Mouse (Mus musculus): ENCODE data around the gene Tmem91.

Tmem91 gene

DNA sequence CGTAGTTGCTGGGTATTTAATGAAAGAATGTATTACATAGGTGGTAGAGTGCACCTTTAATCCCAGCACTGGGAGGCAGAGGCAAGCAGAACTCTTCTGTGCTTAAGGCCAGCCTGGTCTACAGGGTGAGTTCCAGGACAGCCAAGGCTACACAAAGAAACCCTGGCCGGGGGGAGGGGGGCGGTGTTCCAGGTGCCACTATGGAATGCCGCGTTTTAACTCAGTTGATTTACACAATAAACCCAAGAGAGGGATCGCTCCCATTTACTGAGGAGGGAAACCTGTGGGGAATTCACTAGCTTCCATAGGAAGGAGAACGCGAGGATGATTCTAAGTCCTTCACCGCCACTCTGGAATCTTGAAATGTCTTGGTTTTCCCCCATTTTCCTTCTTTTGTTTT is 5.3 kb downstream of the Tmem91 start:
- DNase-seq = no peak

DNA sequence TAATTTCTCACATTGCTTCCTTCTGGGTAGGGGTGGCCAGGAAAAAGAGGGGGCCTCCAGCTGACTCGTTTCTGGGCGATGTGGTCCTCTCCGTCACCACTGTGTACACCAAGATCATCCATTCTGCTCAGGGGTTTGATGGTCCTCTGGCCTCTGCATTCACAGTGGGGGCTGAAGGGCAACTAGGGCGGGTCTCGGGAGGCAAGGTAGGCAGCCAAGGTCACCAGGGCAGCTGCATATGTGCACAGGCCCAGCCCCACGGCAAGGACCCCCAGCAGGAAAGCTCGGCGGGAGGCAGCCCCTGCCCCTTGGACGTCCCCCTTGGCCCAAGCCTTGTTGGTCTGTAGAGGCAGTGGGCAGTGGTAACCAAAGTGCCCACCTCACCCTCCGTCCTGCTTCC is 5.8 kb downstream of the Tmem91 start:
- DNase-seq = no peak

DNA sequence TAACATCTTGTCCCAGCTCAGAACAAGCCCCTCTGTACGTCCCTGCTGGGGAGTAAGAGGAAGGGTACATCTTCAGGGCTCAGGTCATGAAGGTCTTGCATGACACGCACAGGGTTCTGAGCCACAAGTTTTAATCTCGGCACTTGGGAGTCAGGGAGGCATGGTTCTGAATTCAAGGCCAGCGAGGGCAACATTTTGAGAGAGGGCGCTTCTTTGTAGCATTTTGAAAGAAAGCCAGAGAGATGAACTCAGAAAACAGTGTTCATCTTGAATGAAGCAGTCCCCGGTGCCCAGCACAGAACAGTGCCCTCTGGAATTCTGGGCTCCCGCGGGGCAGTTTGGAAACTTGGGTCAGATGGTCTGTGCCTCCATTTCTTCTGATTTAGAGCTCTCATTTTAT is 8.6 kb downstream of the Tmem91 start:
- DNase-seq = no peak

DNA sequence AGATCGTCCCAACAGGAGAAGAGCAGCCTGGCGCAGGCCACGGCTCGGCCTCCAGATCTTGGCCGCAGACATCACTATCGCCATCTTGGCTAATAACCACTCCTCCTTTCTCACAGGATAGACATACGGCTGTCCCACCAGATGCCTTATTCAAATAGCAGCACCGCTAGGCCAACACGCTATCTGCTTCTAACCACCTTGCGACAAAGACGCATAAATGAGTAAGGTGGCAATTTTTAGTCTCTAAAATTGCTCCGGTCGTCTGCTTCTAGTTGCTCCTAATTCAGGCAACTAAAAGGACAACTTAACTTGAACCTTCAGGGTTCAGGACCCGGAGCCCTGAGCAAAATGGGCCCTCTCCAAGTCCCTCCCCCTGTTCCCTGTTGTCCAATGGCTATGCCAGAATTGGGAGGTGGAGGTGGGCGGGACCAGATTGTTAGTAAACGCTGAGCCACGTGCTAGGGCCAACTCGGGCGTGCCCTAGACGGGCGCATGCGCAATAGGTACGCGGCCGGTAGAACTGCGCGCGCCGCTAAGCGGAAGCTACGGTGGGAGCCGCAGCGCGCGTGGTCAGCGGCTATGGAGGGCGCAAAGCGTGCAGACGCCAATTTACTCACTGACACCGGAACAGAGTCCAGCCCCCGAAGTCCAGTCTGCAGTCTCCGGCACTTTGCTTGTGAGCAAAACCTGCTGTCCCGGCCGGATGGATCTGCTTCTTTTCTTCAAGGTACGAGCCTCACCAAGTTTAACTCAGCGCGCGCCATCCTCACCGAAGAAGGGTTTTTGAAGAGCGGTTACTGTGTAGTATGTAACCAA is 16.1 kb downstream of the Tmem91 start, which contains the start of the genes Bckdha and Exosc5:
TSS of gene Bckdha (minus strand) at position 325 of the 816 bp plus-strand sequence.
TSS of gene Exosc5 (plus strand) at position 508 of the 816 bp plus-strand sequence.
- DNase-seq = peak; percentile 100

DNA sequence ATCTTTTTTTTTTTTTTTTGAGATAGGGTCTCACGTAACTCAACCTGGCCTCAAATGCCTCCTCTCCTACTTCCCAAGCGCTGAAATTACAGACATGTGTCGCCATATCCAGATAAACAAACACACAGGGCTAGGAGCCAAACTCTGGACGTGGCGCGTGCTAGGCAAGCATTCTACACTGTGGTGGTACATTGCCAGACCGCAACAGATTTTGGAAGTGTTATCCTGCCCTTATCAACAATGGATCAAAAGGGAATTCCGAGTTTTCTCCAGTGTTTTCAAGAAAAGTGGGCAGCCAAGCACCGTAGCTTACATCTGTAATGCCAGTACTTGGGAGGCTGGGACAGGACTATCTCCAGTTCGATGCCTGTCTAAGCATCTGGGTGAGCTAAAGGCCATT is 17.2 kb downstream of the Tmem91 start:
- no peak for DNase-seq

DNA sequence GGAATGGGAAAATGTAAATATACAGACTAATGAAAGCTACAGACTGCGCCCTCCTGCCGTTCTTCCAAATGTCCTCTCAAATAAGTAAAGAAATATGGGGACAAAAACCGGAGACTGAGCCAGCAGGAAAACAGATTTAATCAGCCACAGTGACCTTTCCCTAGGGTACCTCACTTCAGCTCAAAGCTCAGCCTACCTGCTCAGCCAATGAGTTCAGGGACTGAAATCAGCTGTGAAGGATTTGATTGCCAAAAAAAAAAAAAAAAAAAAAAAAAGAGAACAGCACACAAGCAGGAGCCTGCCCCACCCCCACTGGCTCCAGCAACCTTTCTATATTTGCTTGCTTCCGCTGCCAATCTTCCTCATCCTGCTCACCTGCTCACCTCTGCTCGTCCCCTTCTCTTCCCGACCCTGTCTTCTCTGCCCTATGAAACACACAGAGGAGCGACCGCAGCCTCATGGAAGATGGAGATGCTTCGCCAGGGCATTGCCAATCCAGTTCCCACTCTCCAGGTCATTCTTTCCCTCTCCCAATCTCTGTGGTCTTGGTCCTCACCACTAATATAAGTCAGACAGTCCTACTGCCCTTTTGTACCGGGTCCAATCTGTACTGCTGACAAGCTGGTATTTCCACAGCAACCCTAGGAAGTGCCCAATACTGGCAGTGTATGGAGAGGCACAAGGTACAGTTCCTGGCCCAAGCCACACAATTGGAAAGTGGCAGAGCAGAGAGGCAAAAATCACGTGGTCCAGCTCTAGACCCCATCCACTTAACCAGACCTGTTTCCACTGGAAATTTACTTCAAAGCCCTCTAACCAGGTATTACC is 19.2 kb downstream of the Tmem91 start:
- DNase-seq = peak; percentile 43

DNA sequence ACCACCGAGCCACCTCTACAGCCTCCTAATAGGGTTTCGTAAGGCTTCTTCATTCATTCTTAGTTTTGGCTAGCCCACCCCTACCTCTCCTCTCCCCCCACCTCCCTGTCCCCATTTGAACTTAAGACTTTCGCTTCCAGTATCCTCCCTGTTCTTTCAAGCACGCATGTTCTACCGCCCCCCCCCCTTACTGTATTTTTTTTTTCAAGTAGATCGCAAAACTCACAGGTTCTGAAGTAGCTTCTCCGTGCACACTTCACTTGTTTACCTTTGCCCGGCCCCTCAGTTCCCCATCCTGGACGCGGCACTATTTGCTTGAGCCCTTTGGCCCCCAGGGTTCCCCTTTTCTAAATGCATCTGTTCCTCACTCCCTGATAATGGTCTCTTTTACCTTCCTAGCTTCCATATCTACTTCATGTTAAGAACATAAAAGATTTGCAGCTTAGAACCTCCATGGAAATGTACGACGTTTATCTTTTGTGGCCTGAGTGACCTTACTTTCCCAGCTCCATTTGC is 22.7 kb downstream of the Tmem91 start:
- DNase-seq = no peak

DNA sequence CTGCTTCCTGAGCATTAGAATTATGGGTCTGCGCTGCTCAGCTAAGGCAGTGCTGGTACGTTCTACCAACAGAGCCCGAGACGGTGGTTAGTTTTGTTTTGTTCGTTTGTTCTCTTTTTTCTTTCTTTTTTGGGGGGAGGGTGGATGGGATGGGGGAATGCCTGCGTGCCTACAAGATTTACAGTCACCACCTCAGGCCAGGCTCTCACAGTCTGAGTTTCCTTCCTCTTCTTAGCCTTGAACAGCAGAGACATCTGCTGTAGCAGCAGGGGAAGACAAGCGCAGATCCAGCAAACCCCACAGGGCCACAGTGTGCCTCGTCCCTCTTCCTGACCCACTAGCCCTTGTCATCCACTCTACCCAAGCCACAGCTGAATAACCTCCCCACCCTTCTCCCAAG is 23.7 kb downstream of the Tmem91 start:
- no peak for DNase-seq

DNA sequence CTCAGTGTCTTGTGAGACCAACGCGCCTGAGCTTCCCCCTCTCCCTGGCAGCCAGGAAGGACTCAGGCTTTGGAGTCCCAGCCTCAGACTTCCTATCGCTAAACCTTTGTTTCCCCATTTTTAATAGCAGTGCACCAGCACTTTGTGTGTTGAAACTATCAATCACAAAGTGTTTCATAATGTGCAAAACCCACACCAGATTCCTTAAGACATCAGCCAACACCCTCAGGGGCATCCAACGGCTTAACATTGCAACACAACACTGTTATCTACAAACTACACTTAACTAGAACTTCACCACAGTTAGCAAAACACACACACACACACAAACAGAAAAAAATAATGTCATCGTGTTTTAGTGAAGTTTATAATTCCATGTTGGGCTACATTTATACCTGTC is 25.1 kb downstream of the Tmem91 start:
- no peak for DNase-seq

DNA sequence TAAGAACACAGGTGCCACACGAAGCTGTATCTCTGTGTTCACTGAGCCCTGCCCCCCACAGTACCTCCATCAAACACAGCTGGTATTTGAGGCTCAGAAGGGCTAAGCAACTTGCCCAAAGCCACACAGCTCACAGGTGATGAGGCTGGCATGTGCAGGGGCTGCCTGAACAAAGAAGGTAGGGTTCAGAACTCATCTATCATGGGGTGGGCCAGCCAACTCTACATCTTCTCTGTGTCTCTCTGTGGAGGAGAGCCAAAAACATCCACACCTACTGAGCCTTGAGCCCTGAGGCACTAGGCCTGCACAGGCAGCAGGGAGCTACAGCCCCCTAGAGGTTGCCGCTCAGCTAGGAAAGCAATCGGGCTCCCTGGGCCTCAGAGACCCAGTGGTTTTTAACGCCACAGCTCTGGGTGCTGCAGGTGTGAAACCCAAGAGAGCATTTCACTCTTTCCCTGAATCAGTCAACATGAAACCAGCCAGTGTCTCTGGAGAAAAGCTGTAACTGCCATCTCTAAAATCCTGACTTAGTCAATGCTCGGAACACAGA is 27.3 kb downstream of the Tmem91 start:
- no peak for DNase-seq

DNA sequence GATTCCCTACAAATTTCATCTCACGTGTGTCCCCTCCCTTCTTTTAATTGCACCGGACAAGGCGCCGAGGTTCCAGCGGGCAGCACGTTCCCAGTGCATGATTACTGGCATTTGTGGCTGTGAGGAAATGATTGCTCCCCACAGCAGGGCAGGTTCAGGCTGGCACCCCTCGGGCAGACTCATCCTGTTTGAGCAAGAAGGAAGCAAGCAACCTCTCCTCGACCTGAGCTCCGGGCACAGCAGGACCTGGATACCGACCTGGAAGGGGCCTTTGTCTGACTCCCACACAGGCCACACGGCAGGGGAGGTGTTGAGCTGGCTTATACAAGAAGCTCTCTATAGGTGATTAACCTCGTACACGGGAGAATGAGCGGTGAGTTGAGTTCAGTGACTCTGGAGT is 29.9 kb downstream of the Tmem91 start:
- DNase-seq = no peak

DNA sequence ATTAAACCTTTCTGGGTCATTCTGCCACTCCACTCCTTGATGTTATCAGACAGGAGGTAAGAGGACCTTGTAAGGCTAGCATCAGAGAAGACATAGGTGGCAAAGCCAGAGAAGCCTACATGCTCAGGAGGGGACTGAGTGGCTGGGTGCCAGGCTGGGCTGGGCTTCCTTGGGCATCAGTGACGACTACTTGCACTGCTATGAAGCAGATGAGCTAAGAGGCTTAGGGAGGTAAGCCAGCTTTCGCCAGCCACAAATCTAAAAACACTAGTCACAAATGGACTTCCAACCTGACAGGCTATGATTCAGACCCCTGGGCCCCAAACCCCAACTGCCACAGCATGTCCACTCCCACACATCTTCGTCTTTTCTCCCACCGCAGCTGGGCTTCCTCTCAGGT is 30.3 kb downstream of the Tmem91 start:
- DNase-seq = no peak

DNA sequence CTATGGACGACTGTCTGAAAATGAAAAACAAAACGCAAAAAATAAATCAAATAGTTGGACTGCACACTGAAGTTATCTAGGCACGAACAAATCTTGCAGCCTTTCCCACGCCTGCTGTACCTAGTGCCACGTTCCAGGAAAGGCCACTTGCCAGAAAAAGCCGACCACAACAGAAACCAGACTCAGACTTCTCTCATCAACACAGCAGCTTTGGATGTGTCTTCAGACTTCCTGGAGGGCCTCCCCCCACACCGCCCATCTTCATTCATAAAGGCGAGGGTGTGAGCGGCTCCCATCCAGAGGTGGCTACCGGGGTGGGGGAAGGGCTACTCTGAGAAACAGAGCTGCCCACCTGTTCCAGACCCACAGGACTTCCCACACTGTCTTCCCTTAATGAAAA is 30.8 kb downstream of the Tmem91 start:
- DNase-seq = no peak

DNA sequence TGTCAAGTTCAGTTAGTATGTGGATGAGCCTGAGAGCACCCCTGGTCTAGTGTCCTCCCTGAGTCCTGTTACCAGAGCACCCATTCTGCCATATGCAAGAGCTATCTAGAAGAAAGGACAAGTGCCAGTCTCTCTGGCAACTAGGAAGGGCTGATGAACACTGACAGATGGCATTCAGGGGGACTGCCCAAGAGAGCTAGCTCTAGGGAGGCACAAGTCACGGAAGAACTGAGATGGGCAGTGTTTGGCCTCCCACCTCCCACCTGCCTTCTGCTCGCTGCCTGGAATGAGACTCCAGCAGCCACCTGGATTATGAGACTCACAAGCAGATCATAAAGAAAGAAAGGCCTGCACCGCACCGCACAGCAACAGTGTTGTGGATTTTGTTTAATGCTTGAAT is 35.2 kb downstream of the Tmem91 start:
- DNase-seq = peak; percentile 50

DNA sequence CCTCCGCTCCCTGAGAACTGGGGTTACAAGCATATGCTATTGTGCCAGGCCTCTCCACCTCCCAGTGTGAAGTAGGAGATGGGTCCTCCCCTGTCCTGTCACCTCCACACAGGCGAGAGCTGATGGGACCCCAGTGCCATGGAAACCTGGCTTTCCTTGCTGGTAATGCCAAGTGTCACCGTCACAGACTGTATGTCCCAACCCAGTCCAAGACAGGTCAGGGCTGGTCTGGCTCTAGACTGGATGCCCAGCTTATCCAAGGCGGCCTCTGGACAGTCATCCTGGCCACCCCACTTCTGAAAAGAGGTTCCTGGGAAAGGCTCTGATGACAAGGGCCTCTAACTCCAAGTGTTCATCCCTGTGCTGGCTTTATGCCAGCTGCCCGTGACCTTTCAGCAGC is 37.9 kb downstream of the Tmem91 start:
- DNase-seq = no peak

DNA sequence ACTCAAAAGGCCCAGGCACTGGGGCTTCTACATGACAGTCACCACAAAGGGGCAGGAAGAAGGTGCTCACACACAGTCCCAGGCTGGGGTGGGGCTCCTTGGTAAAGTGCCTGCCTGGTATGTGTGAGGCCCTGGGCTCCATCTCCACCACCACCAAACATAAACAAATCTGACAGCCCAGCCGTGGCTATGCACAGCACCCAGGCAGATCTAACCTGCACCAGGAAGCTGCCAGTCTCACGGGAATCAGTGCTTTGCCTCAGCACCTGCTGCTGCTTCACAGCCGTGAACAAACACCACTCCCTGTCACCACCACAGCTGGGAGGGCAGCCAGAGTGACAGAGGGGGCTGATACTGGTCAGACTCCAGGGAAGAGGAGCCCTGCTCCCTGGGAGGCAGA is 38.6 kb downstream of the Tmem91 start:
- DNase-seq = no peak

DNA sequence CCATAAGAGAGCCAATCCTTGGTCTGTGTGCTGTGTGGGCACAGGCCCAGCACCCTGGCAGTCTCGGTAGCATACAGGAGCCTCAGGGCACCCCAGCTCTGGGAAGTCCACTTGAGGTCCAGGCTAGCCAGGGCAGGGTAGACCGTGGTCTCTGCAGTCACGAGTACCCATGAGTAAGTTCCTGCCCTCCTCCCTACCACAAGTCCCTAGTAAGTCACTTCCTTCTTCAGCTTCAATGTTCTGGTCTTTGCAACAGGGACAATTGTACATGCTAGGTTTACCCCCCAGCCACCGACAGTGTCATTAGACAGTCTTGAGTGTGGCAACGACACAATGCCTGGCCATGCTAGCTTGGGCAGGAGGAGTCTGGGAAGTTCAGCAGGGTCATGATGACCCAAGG is 42.3 kb downstream of the Tmem91 start:
- no peak for DNase-seq

DNA sequence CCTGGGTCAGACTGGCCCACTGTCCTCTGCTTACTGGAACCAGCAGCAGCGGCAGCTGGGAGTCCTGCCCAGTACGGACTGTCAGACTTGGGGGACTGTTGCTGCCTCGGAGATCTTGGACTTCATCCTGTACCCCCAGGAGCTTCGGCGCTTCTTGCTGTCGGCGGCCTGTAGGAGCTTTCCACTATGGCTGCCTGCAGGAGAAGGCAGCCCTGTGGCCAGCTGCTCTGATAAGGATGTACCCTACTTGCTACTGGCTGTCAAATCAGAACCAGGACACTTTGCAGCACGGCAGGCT is 46.7 kb downstream of the Tmem91 start:
- DNase-seq = no peak

DNA sequence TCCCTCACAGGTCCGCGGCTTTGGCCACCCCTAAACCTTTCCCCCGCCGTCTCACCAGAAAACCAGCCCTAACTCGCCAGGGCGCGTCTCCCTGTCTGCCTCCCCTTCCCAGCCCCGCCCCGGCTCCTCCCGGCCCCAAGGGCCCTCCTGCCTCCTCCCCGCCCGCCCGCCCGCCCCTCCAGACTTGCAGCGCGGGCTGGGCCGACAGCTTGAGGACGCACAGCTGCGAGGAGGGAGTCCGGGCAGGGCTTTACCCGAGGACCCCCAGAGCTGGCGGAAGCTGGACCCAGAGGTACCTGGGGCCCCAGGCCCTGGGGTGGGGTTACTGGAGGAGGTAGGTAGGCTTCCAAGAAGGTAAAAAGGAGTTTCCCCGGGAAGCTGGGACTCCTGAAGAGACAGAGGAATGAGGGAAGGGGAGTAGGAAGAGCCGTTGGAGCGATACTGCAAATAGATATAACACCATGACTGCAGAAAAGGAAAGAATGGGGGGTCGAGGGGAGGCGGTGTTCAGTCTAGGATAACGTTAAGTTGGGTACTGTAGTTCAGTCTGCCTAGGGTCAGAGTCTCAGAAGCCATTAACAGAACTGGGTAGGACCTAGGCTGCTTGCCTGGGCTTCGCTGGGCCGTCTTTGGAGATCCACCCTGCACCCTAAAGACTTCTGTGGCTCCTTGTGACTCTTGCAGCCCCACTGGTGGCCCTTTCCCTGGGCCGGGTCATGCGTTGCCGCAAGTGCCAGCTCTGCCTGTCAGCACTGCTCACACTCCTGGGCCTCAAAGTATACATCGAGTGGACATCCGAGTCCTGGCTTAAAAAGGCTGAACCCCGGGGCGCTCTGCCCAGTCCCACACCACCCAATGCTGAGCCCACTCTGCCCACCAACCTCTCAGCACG is 47.3 kb downstream of the Tmem91 start:
- peak; percentile 27 for DNase-seq

DNA sequence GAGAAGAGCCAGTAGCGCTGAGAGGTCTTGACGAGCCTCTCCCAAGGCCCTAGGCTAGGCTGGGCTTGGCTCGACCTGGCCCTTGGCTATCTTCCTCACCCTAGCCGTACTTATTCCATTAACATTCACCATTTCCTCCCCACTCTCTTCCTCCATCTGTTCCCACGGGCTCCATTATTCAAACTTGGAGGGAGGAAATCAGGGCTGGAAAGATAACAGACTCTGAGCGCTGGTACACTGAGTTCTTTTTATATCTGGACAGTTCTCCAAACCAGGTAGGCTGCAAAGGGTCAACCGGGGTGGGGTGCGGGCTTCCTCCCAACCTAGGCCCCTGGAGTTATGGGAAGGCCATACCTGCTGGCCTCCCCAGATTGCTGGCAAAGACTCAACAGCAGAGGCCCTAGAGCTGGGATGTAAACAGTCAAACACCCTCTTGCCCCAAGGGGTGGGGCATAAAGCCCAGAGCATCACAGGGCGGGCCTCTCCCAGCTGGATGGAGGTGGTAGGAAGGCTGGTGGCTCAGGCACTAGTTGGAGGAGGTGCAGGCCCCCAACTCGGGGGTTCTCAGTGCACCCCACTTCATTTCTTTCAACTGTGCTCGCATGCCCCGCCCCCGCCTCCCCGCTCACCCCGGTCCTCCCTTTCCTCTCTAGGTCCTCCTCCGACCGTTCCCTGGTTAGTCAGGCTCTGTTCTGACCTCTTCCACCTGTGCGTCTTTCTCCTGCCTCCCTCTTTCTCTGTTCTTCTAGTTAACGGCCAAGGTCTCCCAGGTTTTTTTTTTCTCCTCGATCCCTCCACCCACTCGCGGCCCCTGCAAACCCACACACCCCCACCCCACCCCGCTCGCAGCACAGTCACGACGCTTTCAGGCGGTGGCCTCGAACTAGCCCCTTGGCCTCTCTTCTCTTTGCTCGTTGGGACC is 48.2 kb downstream of the Tmem91 start, which contains the start of gene B3gnt8:
TSS of gene B3gnt8 (plus strand) at position 146 of the 922 bp plus-strand sequence.
- DNase-seq = peak; percentile 7

DNA sequence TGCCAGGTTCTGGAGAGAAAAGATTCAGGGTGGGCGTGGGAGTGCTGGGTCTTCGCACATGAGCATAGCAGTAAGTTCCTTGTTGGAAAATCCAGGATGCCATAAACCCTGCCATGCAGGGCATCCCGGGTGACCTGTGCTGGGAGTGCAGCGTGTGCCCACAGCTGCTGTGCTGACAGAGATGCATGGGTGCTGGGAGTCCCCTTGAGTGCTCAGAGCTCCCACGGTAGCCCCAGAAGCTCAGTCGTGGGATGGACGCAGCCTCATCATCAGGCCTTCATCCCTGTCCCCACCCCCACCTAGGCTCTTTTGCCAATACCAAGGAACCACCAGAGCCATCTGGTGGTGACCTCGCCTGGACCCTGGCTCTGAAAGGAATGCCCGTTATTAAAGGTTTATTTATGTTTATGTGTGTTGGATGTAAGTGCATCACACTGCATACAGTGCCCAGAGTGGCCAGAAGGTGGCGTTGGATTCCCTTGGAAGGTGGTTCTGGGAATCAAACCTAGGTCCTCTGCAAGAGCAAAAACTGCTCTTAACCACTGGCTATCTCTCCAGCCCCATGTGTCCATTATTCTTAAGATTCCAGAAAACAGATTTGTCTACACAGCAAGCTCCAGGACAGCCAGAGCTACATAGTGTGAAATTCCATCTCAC is 49.2 kb downstream of the Tmem91 start:
- no peak for DNase-seq
